Mouse (Mus musculus): ENCODE results near the gene Loxl3. TPM values are rescaled to one million over a fixed set of nuclear protein-coding genes. Genes with fewer than 3 reads are reported as not detected.

Loxl3 gene
- total and polyA plus RNA-seq, 2 experiments from 2014 or later: 4.7 to 7.3 TPM

DNA sequence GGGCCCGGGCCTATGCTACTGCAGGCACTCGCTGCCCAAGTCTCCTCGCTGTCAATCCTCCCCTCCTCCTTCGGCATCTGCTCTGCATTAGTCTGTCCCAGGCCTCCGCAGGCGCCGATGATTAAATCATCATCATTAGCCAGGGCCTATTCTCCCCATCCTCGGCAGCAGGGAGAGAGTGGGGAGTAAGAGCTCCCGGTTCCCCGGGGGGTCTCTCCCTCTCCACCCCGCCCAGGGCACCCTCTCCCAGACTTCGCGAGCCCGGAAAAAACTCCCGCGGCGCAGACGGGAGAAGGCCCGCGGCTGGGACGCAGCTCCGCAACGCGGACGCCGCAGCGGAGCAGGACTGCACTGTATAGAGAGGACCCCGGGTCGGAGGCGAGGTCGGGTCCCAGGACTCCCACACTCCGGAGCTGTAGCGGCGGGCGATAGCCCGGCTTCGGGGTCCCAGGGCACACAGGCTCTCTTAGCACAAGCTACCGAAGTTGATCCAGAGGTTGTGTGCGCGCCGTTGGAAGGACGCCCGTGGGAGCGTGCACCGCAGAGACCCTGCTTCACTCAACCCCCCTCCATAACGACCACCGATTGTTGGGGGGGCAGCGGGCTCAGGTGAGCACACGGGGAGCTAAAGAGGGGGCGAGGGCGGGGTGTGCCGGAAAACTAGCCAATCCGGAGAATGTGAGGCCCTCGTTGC, 43.8 kb downstream of the Loxl3 start, which contains the start of gene Pcgf1:
Pcgf1 (plus strand) TSS at position 240 of the 694 bp plus-strand sequence.
- WGBS: under 1% methylated on average over 54 of the region's 54 CpGs

DNA sequence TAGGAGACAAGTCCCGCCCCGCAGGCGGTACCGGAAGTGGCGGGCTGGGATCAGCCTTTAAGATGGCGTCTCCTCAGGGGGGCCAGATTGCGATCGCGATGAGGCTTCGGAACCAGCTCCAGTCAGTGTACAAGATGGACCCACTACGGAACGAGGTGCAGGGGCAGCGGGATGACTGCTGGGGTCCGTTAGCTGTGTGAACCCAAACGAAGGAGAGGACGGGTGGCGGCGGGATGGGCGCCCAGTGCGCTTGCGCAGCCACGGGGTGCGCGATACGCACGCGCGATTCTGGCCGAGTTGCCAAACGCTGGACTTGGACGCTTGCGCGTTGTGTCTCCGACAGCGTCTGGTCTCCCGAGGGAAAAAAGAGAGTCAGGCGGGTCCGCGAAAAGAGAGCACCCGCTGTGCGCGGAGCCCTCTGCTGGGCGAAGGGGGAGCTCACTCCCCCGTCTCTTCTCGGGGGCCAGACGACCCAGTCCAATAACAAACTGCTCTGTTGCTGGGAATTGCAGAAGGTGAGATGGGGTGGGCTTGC, 44.4 kb downstream of the Loxl3 start:
- under 1% methylated on average over 46 of the region's 46 CpGs for WGBS
- peaks cover 11% of the 10 kb centered on the region; the same call in 1 of the 2 replicates for H3K4me1 ChIP-seq (ENCODE audit: insufficient read depth, low read length)
- TF ChIP-seq CTCF (IDR thresholded peaks at IDR 0.05): peak; percentile 73
- peak; percentile 96 for DNase-seq (ENCODE audit: low spot score)
- peak overlapping the region; percentile 89 for H3K4me2 ChIP-seq (ENCODE audit: low read depth, low read length, poor library complexity, severe bottlenecking)
- peak overlapping the region; percentile 63 for H3K9ac ChIP-seq (replicated peaks; ENCODE audit: low read length, poor library complexity, severe bottlenecking)
- H3K27me3 ChIP-seq (ENCODE audit: insufficient read depth, low read length): peaks cover 29% of the 10 kb centered on the region
- H3K27ac ChIP-seq (ENCODE audit: low read depth, low read length): peak overlapping the region; percentile 92
- H3K36me3 ChIP-seq (ENCODE audit: insufficient read depth, low read length): 0 out of 2 replicates have a peak, but pooled peaks cover 2% of the 10 kb centered on the region
- H3K4me3 ChIP-seq (ENCODE audit: low read depth, low read length): peak overlapping the region; percentile 73
- no peaks in the 10 kb centered on the region for H3K9me3 ChIP-seq (ENCODE audit: low read length)
- peak; percentile 94 for ATAC-seq (ENCODE audit: low FRiP score)

More for the DNA sequence above, 43.8 kb downstream of the Loxl3 start, which contains the start of gene Pcgf1:
- Histone ChIP-seq H3K9me3 (ENCODE audit: low read length) (no peaks in the 10 kb centered on the region), H3K27ac (ENCODE audit: low read depth, low read length) (peak within 1 kb of the TSS; percentile 92), H3K9ac (replicated peaks; ENCODE audit: low read length, poor library complexity, severe bottlenecking) (peak within 1 kb of the TSS; percentile 80), H3K4me1 (ENCODE audit: insufficient read depth, low read length) (peaks cover 11% of the 10 kb centered on the region; the same call in 1 of the 2 replicates), H3K36me3 (ENCODE audit: insufficient read depth, low read length) (0 out of 2 replicates have a peak, but pooled peaks cover 2% of the 10 kb centered on the region), H3K27me3 (ENCODE audit: insufficient read depth, low read length) (peaks cover 29% of the 10 kb centered on the region), H3K4me2 (ENCODE audit: low read depth, low read length, poor library complexity, severe bottlenecking) (peak within 1 kb of the TSS; percentile 89), H3K4me3 (ENCODE audit: low read depth, low read length) (peak within 1 kb of the TSS; percentile 73)
- no peak for TF ChIP-seq CTCF (IDR thresholded peaks at IDR 0.05)
- ATAC-seq (ENCODE audit: low FRiP score) (peak; percentile 67), DNase-seq (ENCODE audit: low spot score) (peak; percentile 99)

DNA sequence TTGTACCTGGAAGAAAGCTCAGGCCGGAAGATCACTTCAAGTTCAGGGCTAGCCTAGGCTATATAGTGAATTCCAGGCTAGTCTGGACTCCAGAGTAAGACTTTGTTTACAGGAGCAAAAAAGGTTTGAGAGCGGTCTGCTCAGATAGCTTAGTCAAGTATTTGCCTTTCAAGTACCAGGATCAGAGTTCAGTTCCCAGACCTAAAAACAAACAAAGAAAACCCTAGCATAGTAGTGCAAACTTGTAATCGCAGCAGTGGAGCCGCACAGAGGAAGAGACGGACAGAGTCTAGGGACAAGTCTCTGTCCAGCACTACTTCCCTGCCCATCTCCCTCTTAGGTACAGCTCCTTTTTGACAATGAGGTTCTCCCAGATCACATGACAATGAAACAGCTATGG, 46.2 kb downstream of the Loxl3 start:
- WGBS: 96% methylated on average over 5 of the region's 5 CpGs
- Histone ChIP-seq H3K9ac (replicated peaks; ENCODE audit: low read length, poor library complexity, severe bottlenecking) (no peak overlapping the region), H3K36me3 (ENCODE audit: insufficient read depth, low read length) (0 out of 2 replicates have a peak, but pooled peaks cover 2% of the 10 kb centered on the region), H3K27ac (ENCODE audit: low read depth, low read length) (no peak overlapping the region), H3K4me3 (ENCODE audit: low read depth, low read length) (no peak overlapping the region), H3K27me3 (ENCODE audit: insufficient read depth, low read length) (peaks cover 30% of the 10 kb centered on the region), H3K4me1 (ENCODE audit: insufficient read depth, low read length) (peaks cover 11% of the 10 kb centered on the region; the same call in 1 of the 2 replicates), H3K9me3 (ENCODE audit: low read length) (no peaks in the 10 kb centered on the region), H3K4me2 (ENCODE audit: low read depth, low read length, poor library complexity, severe bottlenecking) (no peak overlapping the region)
- DNase-seq (ENCODE audit: low spot score): no peak
- TF ChIP-seq CTCF (IDR thresholded peaks at IDR 0.05): no peak
- no peak for ATAC-seq (ENCODE audit: low FRiP score)

DNA sequence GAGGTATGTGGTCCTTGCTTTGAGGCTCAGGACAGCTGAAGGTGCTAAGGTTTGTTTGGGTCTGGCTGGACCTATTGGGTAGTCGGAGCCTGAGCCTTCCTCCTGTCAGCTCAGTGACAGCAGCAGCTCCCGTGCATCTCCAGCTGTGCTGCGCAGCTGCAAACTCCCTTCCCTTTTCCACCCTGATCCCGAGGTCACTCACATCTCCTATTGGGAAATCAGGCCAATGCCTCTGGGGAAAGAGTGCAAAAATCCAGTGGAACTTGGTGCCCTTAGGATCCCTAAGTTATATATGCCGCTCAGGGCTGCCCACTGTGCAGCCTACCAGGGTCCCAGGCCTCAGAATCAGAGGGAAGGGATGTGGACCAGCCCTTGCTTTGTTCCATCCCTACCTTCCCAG, 49.5 kb downstream of the Loxl3 start:
- no peak overlapping the region for H3K9ac ChIP-seq (replicated peaks; ENCODE audit: low read length, poor library complexity, severe bottlenecking)
- peaks cover 7% of the 10 kb centered on the region; the same call in 1 of the 2 replicates for H3K4me1 ChIP-seq (ENCODE audit: insufficient read depth, low read length)
- 16% methylated on average over 5 of the region's 5 CpGs for WGBS
- no peak for ATAC-seq (ENCODE audit: low FRiP score)
- no peak for TF ChIP-seq CTCF (IDR thresholded peaks at IDR 0.05)
- H3K4me2 ChIP-seq (ENCODE audit: low read depth, low read length, poor library complexity, severe bottlenecking): no peak overlapping the region
- no peak for DNase-seq (ENCODE audit: low spot score)
- peaks cover 57% of the 10 kb centered on the region for H3K27me3 ChIP-seq (ENCODE audit: insufficient read depth, low read length)
- 0 out of 2 replicates have a peak, but pooled peaks cover 2% of the 10 kb centered on the region for H3K36me3 ChIP-seq (ENCODE audit: insufficient read depth, low read length)
- no peak overlapping the region for H3K27ac ChIP-seq (ENCODE audit: low read depth, low read length)
- no peak overlapping the region for H3K4me3 ChIP-seq (ENCODE audit: low read depth, low read length)
- H3K9me3 ChIP-seq (ENCODE audit: low read length): no peaks in the 10 kb centered on the region

DNA sequence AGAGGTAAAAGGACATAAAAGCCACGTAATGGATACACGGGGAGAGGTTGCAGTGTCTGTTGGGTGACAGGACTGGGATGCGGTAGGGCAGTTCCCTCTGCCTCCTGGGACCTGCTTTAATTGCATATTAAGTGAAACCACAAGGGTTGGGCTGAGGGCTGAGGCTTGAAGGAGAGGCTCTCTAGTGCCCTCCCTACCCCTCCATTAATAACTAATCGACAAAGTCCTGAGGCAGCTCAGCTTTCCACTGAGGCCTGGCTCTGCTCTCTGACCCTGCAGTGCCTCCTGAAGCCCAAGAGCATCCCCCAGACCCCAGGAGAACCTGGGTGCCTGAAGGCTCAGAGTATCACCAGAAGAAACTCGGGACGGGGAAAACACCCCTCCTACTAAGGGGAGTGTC, 50.5 kb downstream of the Loxl3 start:
- H3K9ac ChIP-seq (replicated peaks; ENCODE audit: low read length, poor library complexity, severe bottlenecking): no peak overlapping the region
- H3K27me3 ChIP-seq (ENCODE audit: insufficient read depth, low read length): peaks cover 65% of the 10 kb centered on the region
- H3K36me3 ChIP-seq (ENCODE audit: insufficient read depth, low read length): 0 out of 2 replicates have a peak, but pooled peaks cover 2% of the 10 kb centered on the region
- H3K4me2 ChIP-seq (ENCODE audit: low read depth, low read length, poor library complexity, severe bottlenecking): no peak overlapping the region
- TF ChIP-seq CTCF (IDR thresholded peaks at IDR 0.05): no peak
- H3K4me3 ChIP-seq (ENCODE audit: low read depth, low read length): no peak overlapping the region
- DNase-seq (ENCODE audit: low spot score) (no peak), ATAC-seq (ENCODE audit: low FRiP score) (no peak)
- 0 out of 2 replicates have a peak, but pooled peaks cover 1% of the 10 kb centered on the region for H3K4me1 ChIP-seq (ENCODE audit: insufficient read depth, low read length)
- no peaks in the 10 kb centered on the region for H3K9me3 ChIP-seq (ENCODE audit: low read length)
- WGBS: 6% methylated on average over 6 of the region's 6 CpGs
- no peak overlapping the region for H3K27ac ChIP-seq (ENCODE audit: low read depth, low read length)

Data from midbrain, postnatal 0 days (tissue).